Mouse (Mus musculus) large intestine, adult 2 months (tissue): ENCODE results near the gene Hhatl. TPM values are rescaled to one million over a fixed set of nuclear protein-coding genes. Genes with fewer than 3 reads are reported as not detected.

Experiments used
- DNase-seq: peaks from one replicate; pipeline ENCODE4 v3.0.0-alpha.2; 2012; ENCODE audit warnings: low read depth, low spot score
- WGBS: fragments of 180-500 bp; shearing (Covaris S2); methylation state at CpG from one replicate; pipeline ENCODE4 v1.1.7; 2018; 5-methylcytosine and 5-hydroxymethylcytosine counted together
- polyA plus RNA-seq: library from polyadenylated mRNA; depleted of rRNA; stranded (reverse); fragments of >200 nt; gene quantifications from 2 replicates; pipeline ENCODE4 v1.2.3, GENCODE M21; 2012; rRNA removed

Gene Hhatl
- 4.2 and 4.9 TPM in 2 replicates for polyA plus RNA-seq

GRCm38 (mm10) chr9:121791757-121792521 is at the start of gene Hhatl:
Gene Hhatl (minus strand): TSS chr9:121792507.
- WGBS: 49% methylated on average over 24 of the region's 24 CpGs
- DNase-seq: no peak

GRCm38 (mm10) chr9:121839622-121839965 is 47.3 kb upstream of the Hhatl start:
- 41% methylated on average over 7 of the region's 7 CpGs for WGBS

GRCm38 (mm10) chr9:121838829-121839621 is 46.7 kb upstream of the Hhatl start, which contains the start of gene Ccdc13:
Gene Ccdc13 (minus strand): TSS chr9:121839461.
- 17% methylated on average over 61 of the region's 61 CpGs for WGBS
- DNase-seq: no peak

More at GRCm38 (mm10) chr9:121839622-121839965, 47.3 kb upstream of the Hhatl start:
- DNase-seq: no peak

- DNase-seq: no peak
These were observed 45.7 kb upstream of the Hhatl start for GRCm38 (mm10) chr9:121838008-121838407.

GRCm38 (mm10) chr9:121833825-121834224 is 41.5 kb upstream of the Hhatl start:
- WGBS: 84% methylated on average over 11 of the region's 11 CpGs
- DNase-seq: no peak

More at GRCm38 (mm10) chr9:121838008-121838407, 45.7 kb upstream of the Hhatl start:
- 85% methylated on average over 6 of the region's 6 CpGs for WGBS

GRCm38 (mm10) chr9:121830956-121831293 is 38.6 kb upstream of the Hhatl start:
- DNase-seq: no peak
- 24% methylated on average over 6 of the region's 6 CpGs for WGBS

GRCm38 (mm10) chr9:121830243-121830955 is 38.1 kb upstream of the Hhatl start:
- DNase-seq: no peak
- WGBS: 72% methylated on average over 6 of the region's 6 CpGs

- 54% methylated on average over 7 of the region's 7 CpGs for WGBS
- no peak for DNase-seq
These were observed 37.1 kb upstream of the Hhatl start for GRCm38 (mm10) chr9:121829270-121829992.

GRCm38 (mm10) chr9:121828314-121828713 is 36.0 kb upstream of the Hhatl start:
- DNase-seq: no peak
- 50% methylated on average over 6 of the region's 6 CpGs for WGBS

- DNase-seq: no peak
- 81% methylated on average over 3 of the region's 3 CpGs for WGBS
These were observed 34.0 kb upstream of the Hhatl start for GRCm38 (mm10) chr9:121826356-121826755.

GRCm38 (mm10) chr9:121823991-121824390 is 31.7 kb upstream of the Hhatl start:
- 74% methylated on average over 7 of the region's 7 CpGs for WGBS

GRCm38 (mm10) chr9:121823051-121823450 is 30.7 kb upstream of the Hhatl start:
- no peak for DNase-seq
- 78% methylated on average over 1 of the region's 1 CpGs for WGBS

More at GRCm38 (mm10) chr9:121823991-121824390, 31.7 kb upstream of the Hhatl start:
- DNase-seq: no peak

GRCm38 (mm10) chr9:121822585-121822991 is 30.3 kb upstream of the Hhatl start:
- 27% methylated on average over 6 of the region's 6 CpGs for WGBS
- no peak for DNase-seq

GRCm38 (mm10) chr9:121820765-121821164 is 28.5 kb upstream of the Hhatl start:
- no peak for DNase-seq
- 78% methylated on average over 5 of the region's 5 CpGs for WGBS

- WGBS: 48% methylated on average over 7 of the region's 7 CpGs
- DNase-seq: no peak
These were observed 27.6 kb upstream of the Hhatl start for GRCm38 (mm10) chr9:121819771-121820471.

- 42% methylated on average over 9 of the region's 9 CpGs for WGBS
- no peak for DNase-seq
These were observed 26.9 kb upstream of the Hhatl start for GRCm38 (mm10) chr9:121819073-121819770.

- DNase-seq: no peak
- 46% methylated on average over 6 of the region's 6 CpGs for WGBS
These were observed 22.9 kb upstream of the Hhatl start for GRCm38 (mm10) chr9:121815183-121815582.

- WGBS: 50% methylated on average over 15 of the region's 15 CpGs
- no peak for DNase-seq
These were observed 17.9 kb upstream of the Hhatl start for GRCm38 (mm10) chr9:121810081-121810821.
